In the genomic region with DNA sequence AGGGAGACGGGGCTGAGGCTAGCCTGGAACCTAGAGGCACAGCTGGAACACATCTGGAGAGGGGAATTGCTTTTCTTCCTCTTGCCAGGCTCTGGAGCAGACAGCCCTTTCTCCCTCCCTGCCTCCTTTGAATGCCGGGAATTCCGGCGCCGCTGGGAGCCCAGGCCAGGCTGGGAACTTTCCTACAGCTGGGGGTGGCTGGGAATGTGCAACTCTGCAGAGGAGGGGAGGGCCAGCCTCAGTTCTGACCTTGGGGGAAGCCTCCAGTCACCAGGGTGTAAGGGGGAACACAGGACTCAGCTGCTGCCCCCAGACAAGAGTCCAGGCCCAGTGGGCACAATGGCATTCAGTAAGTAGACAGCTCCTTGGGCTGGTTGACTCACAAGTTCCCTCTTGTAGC, we compare ENCODE assay signal across 9 mouse cellular contexts. TPM values are rescaled to one million over a fixed set of nuclear protein-coding genes. Genes with fewer than 3 reads are reported as not detected.
DNase-seq lines count a peak whose midpoint lies in the region; ATAC-seq lines count a peak whose summit lies in the region.
"Had no signal": no experiment of that assay in that cellular context is flagged by ENCODE, and none has a peak within 500 bp of the region (broad histone marks: within the 10 kb centered on the region; RNA-seq: fewer than 3 reads in every experiment).

No protein-coding gene starts in this region.

- peaks cover 40% of the 10 kb centered on the region for H3K4me1 ChIP-seq in midbrain, embryonic 10.5 days
- H3K4me1 ChIP-seq in midbrain, embryonic 14.5 days (ENCODE audit: control insufficient read depth, insufficient read depth, low read length): peaks cover 9% of the 10 kb centered on the region; the same call in 1 of the 2 replicates
- peaks cover 43% of the 10 kb centered on the region for H3K4me1 ChIP-seq in heart, embryonic 10.5 days

- DNase-seq in midbrain, embryonic 10.5 days (ENCODE audit: low spot score): peak; percentile 62
- no peak for DNase-seq in midbrain, embryonic 14.5 days
- DNase-seq in heart, embryonic 10.5 days (ENCODE audit: low spot score): peak; percentile 91
- peak; percentile 59 for DNase-seq in kidney, adult 9 months
- peak; percentile 69 for DNase-seq in lung, postnatal 36 days
- DNase-seq in MN1 (ENCODE audit: low spot score): no peak
- DNase-seq in c-Kit-positive CD71-positive TER-119-positive erythroid progenitor cells, embryonic 14.5 days (ENCODE audit: low spot score): no peak
- DNase-seq in thymus, postnatal 36 days: no peak

- ATAC-seq in midbrain, embryonic 14.5 days (ENCODE audit: low FRiP score, low TSS enrichment): no peak

- peaks cover 68% of the 10 kb centered on the region for H3K36me3 ChIP-seq in midbrain, embryonic 10.5 days
- peaks cover 45% of the 10 kb centered on the region for H3K36me3 ChIP-seq in midbrain, embryonic 14.5 days (ENCODE audit: control insufficient read depth, insufficient read depth, low read length)
- peaks cover 68% of the 10 kb centered on the region for H3K36me3 ChIP-seq in heart, embryonic 10.5 days

- H3K4me2 ChIP-seq in midbrain, embryonic 14.5 days (ENCODE audit: low read length): no peak overlapping the region

- H3K4me3 ChIP-seq in midbrain, embryonic 10.5 days: peak overlapping the region; percentile 7; the same call in 1 of the 2 replicates
- H3K4me3 ChIP-seq in midbrain, embryonic 14.5 days (replicated peaks; ENCODE audit: low read depth, low read length): no peak overlapping the region
- H3K4me3 ChIP-seq in heart, embryonic 10.5 days: peak overlapping the region; percentile 34

- H3K9me3 ChIP-seq in midbrain, embryonic 10.5 days (replicated peaks): peaks cover 6% of the 10 kb centered on the region
- H3K9me3 ChIP-seq in midbrain, embryonic 14.5 days (ENCODE audit: control insufficient read depth, low read length): no peaks in the 10 kb centered on the region
- no peaks in the 10 kb centered on the region for H3K9me3 ChIP-seq in heart, embryonic 10.5 days

- no peaks in the 10 kb centered on the region for H3K27me3 ChIP-seq in midbrain, embryonic 10.5 days (ENCODE audit: low read depth, poor library complexity, severe bottlenecking)
- no peaks in the 10 kb centered on the region for H3K27me3 ChIP-seq in midbrain, embryonic 14.5 days (ENCODE audit: control insufficient read depth, insufficient read depth, low read length)
- no peaks in the 10 kb centered on the region for H3K27me3 ChIP-seq in heart, embryonic 10.5 days (ENCODE audit: insufficient read depth, poor library complexity, severe bottlenecking)

- no peak overlapping the region for H3K9ac ChIP-seq in midbrain, embryonic 14.5 days (replicated peaks; ENCODE audit: low read length)
- H3K9ac ChIP-seq: liver, embryonic 14.5 days had no signal

- WGBS in midbrain, embryonic 10.5 days: 1% methylated on average over 4 of the region's 5 CpGs
- WGBS in midbrain, embryonic 14.5 days: 2% methylated on average over 5 of the region's 5 CpGs
- WGBS in heart, embryonic 10.5 days: 0% methylated on average over 5 of the region's 5 CpGs

- peak overlapping the region; percentile 74 for H3K27ac ChIP-seq in midbrain, embryonic 10.5 days (replicated peaks)
- H3K27ac ChIP-seq in midbrain, embryonic 14.5 days (replicated peaks; ENCODE audit: low read depth, low read length): no peak overlapping the region; the same call in 1 of the 2 replicates
- H3K27ac ChIP-seq in heart, embryonic 10.5 days: peak overlapping the region; percentile 88
- H3K27ac ChIP-seq: liver, embryonic 14.5 days had no signal

RNA-seq across cellular contexts. Expression of a gene that starts 6.5 kb away (rescaled TPM):
- 726 and 912 TPM in 2 replicates for polyA plus RNA-seq in midbrain, embryonic 10.5 days (2016; fragmentation: Nextera tagmentation; extraction: Ambion mirVana)
- polyA plus RNA-seq in midbrain, embryonic 14.5 days (2014; fragmentation: Nextera tagmentation; extraction: Ambion mirVana): 580 and 617 TPM in 2 replicates
- polyA plus RNA-seq in heart, embryonic 10.5 days (2016; fragmentation: Nextera tagmentation; extraction: Ambion mirVana): 726 and 844 TPM in 2 replicates

RNA-seq across cellular contexts. Expression of a gene that starts 15.4 kb away (rescaled TPM):
- 69.7 and 82.9 TPM in 2 replicates for polyA plus RNA-seq in midbrain, embryonic 10.5 days (2016; fragmentation: Nextera tagmentation; extraction: Ambion mirVana)
- 17.7 and 22.9 TPM in 2 replicates for polyA plus RNA-seq in midbrain, embryonic 14.5 days (2014; fragmentation: Nextera tagmentation; extraction: Ambion mirVana)
- polyA plus RNA-seq in heart, embryonic 10.5 days (2016; fragmentation: Nextera tagmentation; extraction: Ambion mirVana): 68.3 and 75.1 TPM in 2 replicates

RNA-seq across cellular contexts. Expression of a gene that starts 18.4 kb away (rescaled TPM):
- polyA plus RNA-seq in midbrain, embryonic 10.5 days (2016; fragmentation: Nextera tagmentation; extraction: Ambion mirVana): 113 and 122 TPM in 2 replicates
- polyA plus RNA-seq in midbrain, embryonic 14.5 days (2014; fragmentation: Nextera tagmentation; extraction: Ambion mirVana): 62.6 and 80.6 TPM in 2 replicates
- polyA plus RNA-seq in heart, embryonic 10.5 days (2016; fragmentation: Nextera tagmentation; extraction: Ambion mirVana): 88.5 and 90.7 TPM in 2 replicates

RNA-seq across cellular contexts. Expression of a gene that starts 23.1 kb away (rescaled TPM):
- polyA plus RNA-seq in midbrain, embryonic 10.5 days (2016; fragmentation: Nextera tagmentation; extraction: Ambion mirVana): 4.6 and 5.1 TPM in 2 replicates
- 1.8 and 3.4 TPM in 2 replicates for polyA plus RNA-seq in midbrain, embryonic 14.5 days (2014; fragmentation: Nextera tagmentation; extraction: Ambion mirVana)
- 13.7 and 15.1 TPM in 2 replicates for polyA plus RNA-seq in heart, embryonic 10.5 days (2016; fragmentation: Nextera tagmentation; extraction: Ambion mirVana)

RNA-seq across cellular contexts. Expression of a gene that starts 35.5 kb away (rescaled TPM):
- 58.9 and 61.0 TPM in 2 replicates for polyA plus RNA-seq in midbrain, embryonic 10.5 days (2016; fragmentation: Nextera tagmentation; extraction: Ambion mirVana)
- 38.3 and 47.9 TPM in 2 replicates for polyA plus RNA-seq in midbrain, embryonic 14.5 days (2014; fragmentation: Nextera tagmentation; extraction: Ambion mirVana)
- 58.8 and 62.0 TPM in 2 replicates for polyA plus RNA-seq in heart, embryonic 10.5 days (2016; fragmentation: Nextera tagmentation; extraction: Ambion mirVana)

Comparison
In these comparisons a context has a peak if more than half of its experiments do, and no peak if none do; other contexts are left out.
1. DNase-seq: peak in midbrain, embryonic 10.5 days (single experiment), heart, embryonic 10.5 days (single experiment), kidney, adult 9 months (single experiment) and lung, postnatal 36 days (single experiment); none in midbrain, embryonic 14.5 days (single experiment), MN1 (single experiment), c-Kit-positive CD71-positive TER-119-positive erythroid progenitor cells, embryonic 14.5 days (single experiment) and thymus, postnatal 36 days (0 of 2).